Mouse (Mus musculus) MEL (cell line): ENCODE measurements at regions not wholly inside any gene's neighbourhood (a gene's known extent, or its start where the extent isn't known, plus 50 kb on each side); places are given as distances from the start of the nearest gene placed in this dataset.

Experiments
- DNase-seq: peaks from one replicate; pipeline ENCODE4 v3.0.0; 2011; ENCODE audit warnings: low read depth, low spot score
- H3K27ac ChIP-seq: 2 replicates; pipeline ENCODE4 v1.5.1; 2012; ENCODE audit warnings: low read depth, mild to moderate bottlenecking, control low read depth, low read length, moderate library complexity; ENCODE audit not compliant: control insufficient read depth
- H3K27me3 ChIP-seq, 2 experiments: fragments of 150-350 bp in 1 of 2; sonication (generic) in 1 of 2; 2 replicates each; pipeline ENCODE4 v1.6.1; 2012; ENCODE audit warnings: low read length in 2 of 2, mild to moderate bottlenecking in 2 of 2, improper control_type of control experiment in 1 of 2, moderate library complexity in 1 of 2; ENCODE audit not compliant: insufficient read depth in 2 of 2, control insufficient read depth in 1 of 2
- H3K36me3 ChIP-seq, 2 experiments: 2 replicates each; pipeline ENCODE4 v1.6.1; 2012 to 2014; ENCODE audit warnings: low read length in 2 of 2, improper control_type of control experiment in 1 of 2, inconsistent platforms in 1 of 2, mild to moderate bottlenecking in 1 of 2; ENCODE audit not compliant: insufficient read depth in 2 of 2, control insufficient read depth in 1 of 2
- H3K4me1 ChIP-seq, 2 experiments: fragments of 150-350 bp in 1 of 2; sonication (generic) in 1 of 2; 2 replicates each; pipeline ENCODE4 v1.6.1; 2012; ENCODE audit warnings: low read length in 2 of 2, improper control_type of control experiment in 1 of 2, mild to moderate bottlenecking in 1 of 2; ENCODE audit not compliant: insufficient read depth in 2 of 2, control insufficient read depth in 1 of 2
- H3K4me3 ChIP-seq, 2 experiments: fragments of 150-350 bp in 1 of 2; sonication (generic) in 1 of 2; 2 replicates each; pipeline ENCODE4 v1.5.1; 2012; ENCODE audit warnings: low read depth in 2 of 2, low read length in 2 of 2, mild to moderate bottlenecking in 2 of 2, moderate library complexity in 2 of 2, control low read depth in 1 of 2, improper control_type of control experiment in 1 of 2; ENCODE audit not compliant: control insufficient read depth in 1 of 2, insufficient read depth in 1 of 2
- H3K79me2 ChIP-seq: 2 replicates; pipeline ENCODE4 v1.6.1; 2012; ENCODE audit warnings: mild to moderate bottlenecking, low read length, moderate library complexity; ENCODE audit not compliant: control insufficient read depth, poor library complexity, insufficient read depth
- H3K9ac ChIP-seq: 2 replicates; pipeline ENCODE4 v1.6.1; 2012; ENCODE audit warnings: low read depth, mild to moderate bottlenecking, control low read depth, low read length, moderate library complexity; ENCODE audit not compliant: control insufficient read depth, poor library complexity, severe bottlenecking
- H3K9me3 ChIP-seq: fragments of 150-350 bp; sonication (generic); replicated peaks from 2 replicates; pipeline ENCODE4 v1.6.1; 2012; ENCODE audit warnings: mild to moderate bottlenecking, low read length, improper control_type of control experiment, moderate library complexity; ENCODE audit not compliant: insufficient read depth
- CHD2 ChIP-seq: IDR thresholded peaks from 2 replicates; pipeline ENCODE4 v1.6.1; 2011; ENCODE audit warnings: low read length, improper control_type of control experiment
- ELF1 ChIP-seq: IDR thresholded peaks from 2 replicates; pipeline ENCODE4 v1.6.1; 2014; ENCODE audit warnings: low read depth, mild to moderate bottlenecking, inconsistent platforms, low read length, improper control_type of control experiment, moderate library complexity
- ETS1 ChIP-seq: IDR thresholded peaks from 2 replicates; pipeline ENCODE4 v1.6.1; 2012; ENCODE audit warnings: low read depth, mild to moderate bottlenecking, inconsistent platforms, low read length, improper control_type of control experiment, moderate library complexity
- GABPA ChIP-seq: IDR thresholded peaks from 2 replicates; pipeline ENCODE4 v1.6.1; 2012; ENCODE audit warnings: low read depth, mild to moderate bottlenecking, inconsistent platforms, low read length, improper control_type of control experiment, moderate library complexity
- GATA1 ChIP-seq: IDR thresholded peaks from 2 replicates; pipeline ENCODE4 v1.6.1; 2011; ENCODE audit warnings: low read depth, low read length, improper control_type of control experiment
- HCFC1 ChIP-seq: IDR thresholded peaks from 2 replicates; pipeline ENCODE4 v1.6.1; 2012; ENCODE audit warnings: low read depth, mild to moderate bottlenecking, inconsistent platforms, low read length, improper control_type of control experiment, moderate library complexity
- JUND ChIP-seq: IDR thresholded peaks from 2 replicates; pipeline ENCODE4 v1.6.1; 2011; ENCODE audit warnings: low read depth, mild to moderate bottlenecking, improper control_type of control experiment, low read length
- KAT2A ChIP-seq: conservative IDR thresholded peaks from 2 replicates; pipeline ENCODE4 v1.6.1; 2012; ENCODE audit warnings: low read depth, low read length, improper control_type of control experiment, inconsistent platforms
- MAX ChIP-seq: IDR thresholded peaks from 2 replicates; pipeline ENCODE4 v1.6.1; 2011; ENCODE audit warnings: low read length, improper control_type of control experiment
- MYC ChIP-seq: IDR thresholded peaks from 2 replicates; pipeline ENCODE4 v1.6.1; 2011; ENCODE audit warnings: low read depth, mild to moderate bottlenecking, low read length, improper control_type of control experiment, moderate library complexity
- NRF1 ChIP-seq: IDR thresholded peaks from 2 replicates; pipeline ENCODE4 v1.6.1; 2014; ENCODE audit warnings: low read depth, mild to moderate bottlenecking, inconsistent platforms, low read length, improper control_type of control experiment, moderate library complexity; ENCODE audit not compliant: poor library complexity, insufficient read depth, severe bottlenecking
- POLR2AphosphoS5 ChIP-seq: IDR thresholded peaks from 2 replicates; pipeline ENCODE4 v1.6.1; 2012; ENCODE audit warnings: low read depth, borderline replicate concordance, mild to moderate bottlenecking, inconsistent platforms, low read length, moderate library complexity, mixed read lengths
- RAD21 ChIP-seq: IDR thresholded peaks from 2 replicates; pipeline ENCODE4 v1.6.1; 2011; ENCODE audit warnings: mild to moderate bottlenecking, low read depth, low read length, improper control_type of control experiment
- SIN3A ChIP-seq: IDR thresholded peaks from 2 replicates; pipeline ENCODE4 v1.6.1; 2012; ENCODE audit warnings: low read length, improper control_type of control experiment, inconsistent platforms
- TBP ChIP-seq: IDR thresholded peaks from 2 replicates; pipeline ENCODE4 v1.8.0; 2011; ENCODE audit warnings: low read depth, low read length, improper control_type of control experiment
- UBTF ChIP-seq: IDR thresholded peaks from 2 replicates; pipeline ENCODE4 v1.6.1; 2012; ENCODE audit warnings: low read depth, mild to moderate bottlenecking, inconsistent platforms, low read length, improper control_type of control experiment, moderate library complexity, borderline replicate concordance; ENCODE audit not compliant: insufficient read depth
- USF2 ChIP-seq, 2 experiments: IDR thresholded peaks; 2 replicates each; pipeline ENCODE4 v1.6.1; 2011 to 2012; ENCODE audit warnings: improper control_type of control experiment in 2 of 2, low read length in 2 of 2, borderline replicate concordance in 1 of 2, inconsistent platforms in 1 of 2, low read depth in 1 of 2, mild to moderate bottlenecking in 1 of 2; ENCODE audit not compliant: insufficient read depth in 1 of 2
- ZC3H11A ChIP-seq: IDR thresholded peaks from 2 replicates; pipeline ENCODE4 v1.6.1; 2012; ENCODE audit warnings: low read depth, mild to moderate bottlenecking, inconsistent platforms, low read length, improper control_type of control experiment
- ZNF384 ChIP-seq: IDR thresholded peaks from 2 replicates; pipeline ENCODE4 v1.6.1; 2012; ENCODE audit warnings: low read depth, mild to moderate bottlenecking, inconsistent platforms, low read length, improper control_type of control experiment

DNA sequence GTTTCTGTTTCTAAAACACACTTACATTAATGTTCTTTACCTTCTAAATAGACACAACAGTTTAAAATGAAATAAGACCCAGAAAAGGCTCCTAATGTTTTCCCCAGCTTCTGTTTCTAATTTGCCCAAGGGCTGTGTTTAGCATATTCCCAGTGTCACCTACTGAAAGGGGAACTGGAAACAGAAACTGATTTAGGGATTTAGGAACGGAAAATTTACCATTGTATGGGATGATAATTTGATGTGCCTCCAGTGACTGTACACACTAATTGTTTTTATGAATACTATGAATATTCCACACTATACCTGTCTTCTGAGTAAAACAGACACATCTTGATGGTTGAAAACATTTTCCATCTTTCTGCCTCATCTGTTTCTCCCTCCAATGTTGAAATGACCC lies 728.0 kb upstream of the Cited2 start:
- Histone ChIP-seq H3K27me3 (no peaks in the 10 kb centered on the region), H3K9ac (no peak overlapping the region), H3K9me3 (no peaks in the 10 kb centered on the region), H3K27ac (no peak overlapping the region), H3K4me3 (no peak overlapping the region), H3K36me3 (no peaks in the 10 kb centered on the region; a peak in 1 of 4 replicates)
- no peak for DNase-seq
- no peak for TF ChIP-seq GABPA
- TF ChIP-seq USF2 (IDR thresholded peaks at IDR 0.05; ENCODE audit: borderline replicate concordance in 1 of 2, insufficient read depth in 1 of 2, low read depth in 1 of 2, low read length in 2 of 2) = no peak
- TF ChIP-seq MAX = no peak
- no peak for TF ChIP-seq GATA1
- TF ChIP-seq ZC3H11A = no peak
- TF ChIP-seq ZNF384 = no peak
- TF ChIP-seq UBTF = no peak
- TF ChIP-seq, all 39 proteins: peak for 0
- H3K4me1 ChIP-seq = peaks cover 0 to 6% of the 10 kb centered on the region in 2 experiments; a peak in 2 of 4 replicates
- H3K79me2 ChIP-seq = no peaks in the 10 kb centered on the region

DNA sequence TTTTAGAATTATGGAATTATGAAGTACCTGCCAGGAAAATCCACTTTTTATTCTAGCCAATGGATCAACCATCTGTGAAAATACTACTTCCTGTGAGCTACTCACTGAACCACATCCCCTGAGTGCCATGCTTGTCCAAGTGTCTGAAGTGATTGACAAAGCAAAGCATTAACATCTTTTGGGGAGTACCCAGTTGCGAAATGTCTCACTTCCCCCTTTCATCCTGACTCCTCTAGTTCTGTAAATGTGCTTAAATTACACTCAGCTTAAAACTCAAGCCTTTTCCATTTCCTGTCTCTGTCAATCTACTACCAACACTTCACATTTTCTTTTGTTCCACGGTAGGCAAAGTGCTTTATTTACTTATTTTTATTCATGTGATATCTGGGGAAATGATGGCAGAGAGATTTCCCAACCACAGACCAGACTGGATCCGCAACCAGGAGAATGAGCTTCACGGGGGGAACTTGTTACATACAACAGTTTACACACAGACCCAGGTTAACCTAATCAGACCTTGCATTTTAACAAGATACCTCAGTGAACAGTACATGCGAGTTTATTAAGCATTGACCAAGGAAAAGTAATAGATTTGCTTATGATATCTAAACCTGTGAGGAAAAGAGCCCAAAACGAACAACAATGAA lies 726.1 kb upstream of the Cited2 start:
- Histone ChIP-seq H3K36me3 (no peaks in the 10 kb centered on the region; a peak in 1 of 4 replicates), H3K27me3 (no peaks in the 10 kb centered on the region), H3K27ac (no peak overlapping the region), H3K79me2 (no peaks in the 10 kb centered on the region), H3K9me3 (no peaks in the 10 kb centered on the region), H3K4me1 (peaks cover 0 to 6% of the 10 kb centered on the region in 2 experiments; a peak in 2 of 4 replicates), H3K9ac (no peak overlapping the region), H3K4me3 (no peak overlapping the region)
- peak; percentile 23 for DNase-seq
- no peak for TF ChIP-seq TBP
- TF ChIP-seq ZNF384 = no peak
- TF ChIP-seq UBTF = no peak
- no peak for TF ChIP-seq MYC
- no peak for TF ChIP-seq ETS1
- no peak for TF ChIP-seq POLR2AphosphoS5
- TF ChIP-seq ELF1 = no peak
- TF ChIP-seq HCFC1 = no peak
- TF ChIP-seq RAD21 = no peak
- no peak for TF ChIP-seq NRF1
- no peak for TF ChIP-seq JUND
- no peak for TF ChIP-seq KAT2A
- TF ChIP-seq MAX = no peak
- TF ChIP-seq SIN3A = no peak
- TF ChIP-seq CHD2 = no peak
